Mouse (Mus musculus) cerebellum, adult 8-10 months (tissue): ENCODE data around the gene Rps10.

ENCODE experiments used
- DNase-seq: peaks from one replicate; pipeline ENCODE4 v3.0.0; 2022

Gene Rps10

DNA sequence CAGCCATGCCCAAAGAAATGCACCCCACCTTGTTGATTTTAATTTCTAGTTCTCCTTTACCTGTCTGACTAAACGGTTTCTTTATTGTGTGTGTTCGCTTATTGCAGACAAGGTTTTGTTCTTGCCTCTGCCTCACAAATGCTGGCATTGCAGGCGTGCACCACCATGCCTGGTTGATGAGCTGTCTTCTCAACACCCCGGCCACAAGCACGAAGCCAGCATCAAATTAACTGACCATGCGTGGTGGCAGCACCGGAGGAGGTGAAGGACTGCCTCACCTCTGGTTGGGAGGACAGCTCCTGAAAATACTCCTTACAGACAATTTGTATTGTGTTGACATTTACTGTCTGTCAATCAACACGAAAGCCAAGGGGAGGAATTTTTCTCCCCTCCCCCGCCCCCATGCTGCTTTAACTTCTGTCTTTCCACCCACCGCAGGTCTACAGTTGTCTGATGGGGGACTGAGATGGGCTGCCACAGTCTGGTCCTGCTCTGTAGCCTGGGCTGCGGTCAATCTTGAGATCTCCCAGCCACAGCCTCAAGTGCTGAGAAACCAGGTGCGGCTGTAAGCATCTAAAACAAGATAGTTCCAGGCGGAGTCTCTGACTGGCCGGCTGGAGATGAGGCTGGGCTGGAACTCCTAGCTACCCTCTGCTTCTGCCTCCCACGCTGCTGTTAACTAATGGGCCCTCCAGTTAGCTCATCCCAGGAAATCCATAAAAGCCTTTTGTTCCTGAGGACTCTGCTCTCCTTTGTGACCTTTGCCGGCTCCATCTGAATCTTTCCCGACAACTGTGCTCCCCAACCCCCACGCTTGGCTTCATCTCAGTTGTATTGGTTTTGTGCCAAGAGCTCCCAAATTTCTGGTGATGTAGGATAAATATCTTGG lies at the start of gene Rps10:
TSS of gene Rps10 (minus strand) at position 538 of the 889 bp plus-strand sequence.
- no peak for DNase-seq

GRCm38 (mm10) chr17:27685550-27685913 lies 49.1 kb upstream of the Rps10 start:
- no peak for DNase-seq

GRCm38 (mm10) chr17:27684886-27685549 lies 48.5 kb upstream of the Rps10 start:
- peak; percentile 63 for DNase-seq

- no peak for DNase-seq
Measured at GRCm38 (mm10) chr17:27678924-27679813, 42.7 kb upstream of the Rps10 start.

GRCm38 (mm10) chr17:27677756-27678155 lies 41.3 kb upstream of the Rps10 start:
- no peak for DNase-seq

DNA sequence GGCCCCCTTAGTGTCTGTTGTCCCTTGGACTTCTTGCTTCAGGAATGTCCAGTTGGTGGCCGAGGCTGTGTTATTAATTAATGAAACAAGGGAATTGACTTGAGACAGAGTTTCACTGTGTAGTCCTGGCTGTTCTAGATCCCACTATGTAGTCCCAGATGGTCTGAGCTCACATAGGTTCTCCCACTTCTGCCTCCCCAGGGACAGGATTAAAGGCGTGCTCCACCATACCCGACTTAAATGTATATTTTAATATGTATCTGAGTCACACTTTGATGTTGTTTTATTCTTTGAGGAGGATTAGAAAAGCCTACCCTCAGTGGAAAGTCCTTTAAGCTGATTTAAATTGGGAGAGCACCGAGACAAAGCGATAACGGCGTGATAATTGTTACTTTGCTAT lies 39.8 kb upstream of the Rps10 start:
- no peak for DNase-seq

- no peak for DNase-seq
Measured at GRCm38 (mm10) chr17:27675453-27675852, 39.0 kb upstream of the Rps10 start.

DNA sequence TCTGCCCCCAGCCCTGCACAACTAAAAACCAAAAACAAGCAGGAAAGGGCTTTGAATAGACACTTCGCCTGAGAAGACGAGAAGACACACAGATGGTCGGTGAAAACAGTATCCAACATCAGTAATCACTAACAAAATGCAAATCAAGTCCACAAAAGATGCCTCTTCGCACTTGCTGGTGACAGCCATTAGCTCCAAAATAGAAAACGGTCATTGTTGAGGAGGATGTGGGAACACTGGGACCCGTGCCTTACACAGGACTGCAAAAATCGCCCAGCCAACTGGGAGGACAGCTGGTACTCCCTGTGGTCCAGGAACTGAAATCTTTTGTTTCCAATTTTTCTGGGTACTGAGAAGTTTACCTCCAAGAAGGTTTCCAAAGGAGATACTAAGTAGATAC lies 37.5 kb upstream of the Rps10 start:
- DNase-seq = no peak

DNA sequence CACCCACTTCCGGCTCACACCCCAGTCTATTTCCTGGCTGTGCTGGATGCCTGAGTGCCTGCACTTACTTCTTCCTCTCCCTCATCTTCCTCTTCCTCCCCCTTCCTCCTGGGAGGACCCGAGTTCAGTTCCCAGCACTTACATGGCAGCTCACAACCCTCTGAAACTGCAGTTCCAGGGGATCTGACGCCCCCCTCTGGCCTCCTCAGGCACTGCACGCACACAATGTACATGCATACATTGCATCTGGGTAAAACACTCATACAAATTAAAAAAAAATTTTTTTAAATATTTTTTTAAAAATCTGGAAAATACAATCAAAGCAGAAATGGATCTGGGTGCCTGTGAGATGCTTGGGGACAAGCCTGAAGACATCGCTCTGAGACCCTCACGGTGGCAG lies 35.3 kb upstream of the Rps10 start:
- no peak for DNase-seq

GRCm38 (mm10) chr17:27658767-27659166 lies 22.3 kb upstream of the Rps10 start:
- no peak for DNase-seq

DNA sequence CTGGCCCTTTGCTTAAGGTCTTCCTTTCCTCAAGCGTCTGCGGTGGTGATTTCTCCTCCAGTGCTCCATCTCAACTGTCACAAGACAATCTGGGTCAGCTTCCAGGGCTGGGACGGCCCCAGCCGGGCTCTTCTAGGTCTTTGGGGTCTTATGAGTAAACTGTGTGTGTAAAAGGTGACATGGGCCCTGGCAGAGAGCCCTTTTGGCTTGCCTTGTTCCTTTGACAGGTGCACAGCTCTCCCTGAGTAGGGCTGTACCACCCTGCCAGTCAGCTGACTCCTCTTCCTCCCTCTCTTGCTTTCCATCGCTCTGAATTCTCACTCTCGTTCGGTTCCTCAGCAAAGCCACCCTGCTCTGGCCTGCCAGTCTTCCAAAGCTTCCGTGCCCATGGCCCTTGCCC lies 20.7 kb upstream of the Rps10 start:
- peak; percentile 79 for DNase-seq

GRCm38 (mm10) chr17:27656414-27656813 lies 19.9 kb upstream of the Rps10 start:
- DNase-seq = no peak

DNA sequence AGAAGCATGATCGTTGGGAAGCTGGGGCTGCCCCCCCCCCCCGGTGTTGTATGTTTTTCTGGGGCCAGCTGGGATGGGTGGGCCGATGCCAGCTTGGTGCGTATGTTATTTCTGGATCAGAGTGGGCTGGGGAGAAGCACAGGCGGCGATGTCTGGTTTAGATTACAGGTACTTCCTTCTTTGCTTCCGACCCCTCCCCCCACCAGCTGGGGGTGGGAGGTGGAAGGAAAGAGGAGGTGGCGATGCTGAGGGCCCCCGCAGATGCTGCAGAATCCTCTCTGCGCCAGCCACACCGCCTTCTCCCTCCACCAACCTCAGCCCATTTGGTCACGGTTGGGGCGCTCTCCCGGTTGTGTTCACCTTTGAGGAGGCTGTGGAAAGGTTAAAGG lies 19.5 kb upstream of the Rps10 start:
- peak; percentile 65 for DNase-seq

GRCm38 (mm10) chr17:27655089-27656010 lies 18.9 kb upstream of the Rps10 start, which contains the start of gene Pacsin1:
Gene Pacsin1 (plus strand): TSS chr17:27655509.
- peak; percentile 89 for DNase-seq

GRCm38 (mm10) chr17:27653253-27653959 lies 16.9 kb upstream of the Rps10 start:
- DNase-seq = no peak

DNA sequence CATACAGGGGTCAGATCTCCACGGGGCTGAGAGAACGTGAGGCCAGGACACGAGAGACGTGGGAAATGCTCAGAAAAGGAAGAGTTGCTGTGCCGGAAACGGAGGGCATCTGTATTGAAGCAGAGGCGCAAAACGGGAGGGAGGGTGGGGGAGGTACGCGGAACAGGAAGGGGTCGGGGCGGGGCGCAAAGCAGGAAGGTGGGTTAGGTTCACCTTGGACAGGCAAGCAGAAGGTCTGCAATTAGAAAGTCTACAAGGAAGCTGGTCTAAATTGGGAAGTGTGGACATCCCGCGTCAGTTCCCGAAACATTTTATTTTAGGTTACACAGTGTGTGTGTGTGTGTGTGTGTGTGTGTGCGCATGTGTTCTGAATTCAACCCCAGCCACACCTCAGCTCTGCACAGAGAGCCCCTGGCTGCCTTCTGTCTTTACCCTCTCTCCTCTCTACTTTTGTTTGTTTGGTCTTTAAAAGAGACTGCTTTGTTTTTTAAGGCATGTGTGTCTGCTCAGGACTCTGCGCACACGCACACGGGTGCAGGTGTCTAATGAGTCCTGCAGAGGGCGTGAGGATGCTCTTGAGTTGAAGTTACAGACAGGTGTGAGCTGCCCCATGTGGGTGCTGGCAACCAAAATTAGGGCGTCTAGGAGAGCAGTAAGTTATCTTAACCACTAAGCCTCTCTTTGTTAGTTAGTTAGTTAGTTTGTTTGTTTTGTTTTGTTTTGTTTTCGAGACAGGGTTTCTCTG lies 15.7 kb upstream of the Rps10 start:
- DNase-seq = no peak

GRCm38 (mm10) chr17:27650586-27650985 lies 14.1 kb upstream of the Rps10 start:
- DNase-seq = no peak

GRCm38 (mm10) chr17:27650160-27650559 lies 13.7 kb upstream of the Rps10 start:
- peak; percentile 80 for DNase-seq

- peak; percentile 59 for DNase-seq
Measured at GRCm38 (mm10) chr17:27645807-27646206, 9.3 kb upstream of the Rps10 start.

DNA sequence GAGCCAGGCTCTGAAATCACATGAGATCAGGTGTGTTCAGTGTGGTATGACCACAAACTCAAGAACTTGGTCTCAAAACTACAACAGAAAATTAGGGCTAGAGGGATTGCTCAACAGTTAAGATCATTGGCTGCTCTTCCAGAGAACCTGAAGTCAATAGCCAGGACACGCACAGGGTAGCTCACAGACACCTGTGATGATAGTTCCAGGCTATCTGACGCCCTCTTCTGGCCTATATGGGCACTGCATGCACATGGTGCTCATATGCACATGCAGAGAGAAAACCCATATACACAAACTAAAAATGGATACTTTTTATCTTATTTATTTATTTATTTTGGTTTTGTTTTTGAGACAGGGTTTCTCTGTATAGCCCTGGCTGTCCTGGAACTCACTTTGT lies 8.1 kb upstream of the Rps10 start:
- no peak for DNase-seq

DNA sequence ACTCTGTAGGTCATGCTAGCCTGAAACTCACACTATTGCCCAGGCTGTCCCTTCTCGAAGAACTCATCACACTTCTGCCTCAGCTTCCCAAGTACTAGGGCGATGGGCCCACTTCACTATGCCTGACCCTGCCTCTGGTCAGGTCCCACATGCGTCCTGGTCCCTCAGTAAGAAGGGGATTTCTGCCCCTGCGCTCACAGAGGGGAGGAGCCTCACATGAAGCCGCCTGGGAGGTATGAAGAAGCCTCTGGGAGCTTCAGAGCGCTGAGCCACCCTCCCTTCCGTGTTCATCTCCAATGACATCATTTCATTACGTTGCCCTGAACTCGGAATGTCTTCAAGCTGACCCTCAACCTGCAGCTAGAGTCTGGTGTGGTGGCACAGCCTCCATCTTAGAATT lies 7.3 kb upstream of the Rps10 start:
- DNase-seq = no peak
